Mouse (Mus musculus) bone marrow, adult 2 months (tissue): ENCODE data around the gene Adgrb3.

ENCODE experiments used
- CTCF ChIP-seq: fragments of 200-500 bp; IDR thresholded peaks from 2 replicates; pipeline ENCODE4 v1.5.1; 2011; ENCODE audit warnings: low read length, control low read depth; ENCODE audit not compliant: control insufficient read depth, insufficient read depth
- POLR2A ChIP-seq: fragments of 200-500 bp; IDR thresholded peaks from 2 replicates; pipeline ENCODE4 v1.6.1; 2011; ENCODE audit warnings: low read depth, mild to moderate bottlenecking, control low read depth, low read length, borderline replicate concordance; ENCODE audit not compliant: control insufficient read depth

DNA sequence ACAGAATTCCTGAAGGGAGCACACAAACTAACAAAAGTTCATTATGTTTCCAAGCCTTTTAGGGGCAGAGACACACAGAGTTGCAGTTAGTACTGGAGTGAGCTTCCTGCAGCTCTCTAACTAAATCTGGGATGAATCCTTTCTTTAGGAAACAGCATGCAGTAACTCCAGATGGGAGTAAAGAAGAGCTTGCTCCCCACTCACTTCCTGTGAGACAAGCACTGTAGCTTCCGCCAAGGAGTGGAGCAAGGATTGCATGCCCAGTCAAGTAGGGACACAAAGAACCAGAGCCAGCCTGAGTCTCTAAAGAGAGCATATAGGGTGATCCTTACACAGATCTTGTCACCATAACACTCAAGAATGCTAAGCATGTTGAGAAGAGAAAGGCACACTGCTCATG, 50.7 kb downstream of the Adgrb3 start:
- TF ChIP-seq POLR2A (no peak), CTCF (no peak)
